In the genomic region with DNA sequence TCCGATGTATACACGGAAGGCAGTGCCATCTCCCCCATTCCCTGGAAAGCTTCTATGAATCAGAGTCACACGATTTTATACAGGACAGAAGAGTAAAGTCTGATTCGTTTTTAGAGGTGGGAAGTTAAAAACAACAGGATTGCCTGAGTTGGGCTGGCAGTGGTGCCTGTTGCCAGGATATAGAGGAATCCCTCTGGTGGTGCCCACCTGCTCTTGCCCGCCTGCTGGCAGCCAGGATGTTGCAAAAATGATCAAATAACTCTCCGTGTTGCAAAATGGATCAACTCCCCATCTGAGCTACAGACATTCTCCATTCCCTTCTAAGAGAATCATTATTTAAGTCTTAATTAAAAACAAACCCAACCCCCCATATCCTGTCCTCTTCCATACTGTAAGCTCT, we compare ENCODE assay signal across 19 mouse cellular contexts.
DNase-seq lines count a peak whose midpoint lies in the region; ATAC-seq and TF ChIP-seq lines count a peak whose summit lies in the region.
"Had no signal": no experiment of that assay in that cellular context is flagged by ENCODE, and none has a peak within 500 bp of the region (broad histone marks: within the 10 kb centered on the region; RNA-seq: fewer than 3 reads in every experiment).

No protein-coding gene starts in this region.

- H3K27me3 ChIP-seq in hindbrain, embryonic 14.5 days (ENCODE audit: control insufficient read depth, insufficient read depth, low read length): no peaks in the 10 kb centered on the region
- no peaks in the 10 kb centered on the region for H3K27me3 ChIP-seq in hindbrain, embryonic 10.5 days (ENCODE audit: insufficient read depth, poor library complexity, severe bottlenecking)
- H3K27me3 ChIP-seq: CH12.LX; embryonic facial prominence, embryonic 15.5 days; heart, embryonic 13.5 days; kidney, embryonic 15.5 days had no signal

- TF ChIP-seq CTCF in lung, adult 2 months (IDR thresholded peaks at IDR 0.05; ENCODE audit: insufficient read depth, low read length): no peak

- H3K36me3 ChIP-seq in hindbrain, embryonic 14.5 days (replicated peaks; ENCODE audit: control insufficient read depth, insufficient read depth): no peaks in the 10 kb centered on the region
- H3K36me3 ChIP-seq in hindbrain, embryonic 10.5 days: no peaks in the 10 kb centered on the region
- H3K36me3 ChIP-seq: embryonic facial prominence, embryonic 15.5 days; heart, embryonic 13.5 days; kidney, embryonic 15.5 days had no signal

- H3K9me3 ChIP-seq in hindbrain, embryonic 14.5 days (ENCODE audit: control insufficient read depth, low read length): no peaks in the 10 kb centered on the region
- H3K9me3 ChIP-seq in hindbrain, embryonic 10.5 days: no peaks in the 10 kb centered on the region
- H3K9me3 ChIP-seq: embryonic facial prominence, embryonic 15.5 days; heart, embryonic 13.5 days; kidney, embryonic 15.5 days had no signal

- peak; percentile 29 for DNase-seq in cerebellum, adult 11-12 months
- DNase-seq in cerebellum, adult 8-10 months: no peak
- DNase-seq in hindbrain, embryonic 14.5 days (ENCODE audit: low spot score): no peak
- DNase-seq in hindbrain, embryonic 10.5 days (ENCODE audit: low spot score): no peak
- DNase-seq in right cerebral cortex, adult 18-20 months: peak; percentile 3
- no peak for DNase-seq in right cerebral cortex, postnatal 14 days
- no peak for DNase-seq in urinary bladder, adult 2 months (ENCODE audit: low spot score)
- DNase-seq in lung, adult 2 months: no peak
- DNase-seq: gastrocnemius, postnatal 36 days; liver; lung, embryonic 14.5 days; thymus, postnatal 25 days had no signal

- WGBS in hindbrain, embryonic 14.5 days: 73% methylated on average over 6 of the region's 6 CpGs
- 86% methylated on average over 6 of the region's 6 CpGs for WGBS in hindbrain, embryonic 10.5 days
- 72% methylated on average over 6 of the region's 6 CpGs for WGBS in lung, adult 2 months

- no peak overlapping the region for H3K4me3 ChIP-seq in hindbrain, embryonic 14.5 days (replicated peaks; ENCODE audit: low read length)
- no peak overlapping the region for H3K4me3 ChIP-seq in hindbrain, embryonic 10.5 days
- no peak overlapping the region for H3K4me3 ChIP-seq in lung, adult 2 months (replicated peaks; ENCODE audit: extremely low read depth, low read depth, low read length)
- H3K4me3 ChIP-seq: embryonic facial prominence, embryonic 15.5 days; heart, embryonic 13.5 days; kidney, embryonic 15.5 days had no signal

- peak overlapping the region; percentile 62; the same call in 1 of the 2 replicates for H3K27ac ChIP-seq in hindbrain, embryonic 14.5 days
- no peak overlapping the region for H3K27ac ChIP-seq in hindbrain, embryonic 10.5 days
- H3K27ac ChIP-seq: embryonic facial prominence, embryonic 15.5 days; heart, embryonic 13.5 days; kidney, embryonic 15.5 days; stomach, postnatal 0 days had no signal

- ATAC-seq in hindbrain, embryonic 14.5 days (ENCODE audit: low FRiP score): no peak
- ATAC-seq: activated CD4-positive, CD25-positive, alpha-beta regulatory T cell, adult 4 months; inflammation-experienced regulatory T-cells, adult 6 months had no signal

- no peak overlapping the region for H3K4me2 ChIP-seq in hindbrain, embryonic 14.5 days (replicated peaks)
- H3K4me2 ChIP-seq: embryonic facial prominence, embryonic 15.5 days; heart, embryonic 13.5 days; kidney, embryonic 15.5 days; lung, embryonic 14.5 days had no signal

- TF ChIP-seq POLR2A in lung, adult 2 months (IDR thresholded peaks at IDR 0.05; ENCODE audit: borderline replicate concordance, extremely low read depth, low read depth, low read length): no peak

- H3K4me1 ChIP-seq in hindbrain, embryonic 14.5 days (replicated peaks; ENCODE audit: control insufficient read depth, insufficient read depth, low read length): peaks cover 11% of the 10 kb centered on the region
- no peaks in the 10 kb centered on the region for H3K4me1 ChIP-seq in hindbrain, embryonic 10.5 days (replicated peaks)
- H3K4me1 ChIP-seq in lung, adult 2 months (ENCODE audit: control insufficient read depth, insufficient read depth, low read length): no peaks in the 10 kb centered on the region
- H3K4me1 ChIP-seq: embryonic facial prominence, embryonic 15.5 days; heart, embryonic 13.5 days; kidney, embryonic 15.5 days had no signal

- H3K9ac ChIP-seq in hindbrain, embryonic 14.5 days: no peak overlapping the region
- H3K9ac ChIP-seq: embryonic facial prominence, embryonic 15.5 days; heart, embryonic 13.5 days; kidney, embryonic 15.5 days; lung, embryonic 14.5 days had no signal

Comparison
In these comparisons a context has a peak if more than half of its experiments do, and no peak if none do; other contexts are left out.
1. DNase-seq: peak in cerebellum, adult 11-12 months (single experiment) and right cerebral cortex, adult 18-20 months (single experiment); none in cerebellum, adult 8-10 months (single experiment), hindbrain, embryonic 14.5 days (single experiment), hindbrain, embryonic 10.5 days (single experiment), right cerebral cortex, postnatal 14 days (single experiment), urinary bladder, adult 2 months (single experiment) and lung, adult 2 months (single experiment).